Mouse (Mus musculus) cerebellum, adult 2 months (tissue): Measurements from ENCODE around the gene Lsm4. TPM values are rescaled to one million over a fixed set of nuclear protein-coding genes. Genes with fewer than 3 reads are reported as not detected.

Experiments
- DNase-seq, 2 experiments: peaks; one replicate each; pipeline ENCODE4 v3.0.0; 2021
- H3K27ac ChIP-seq: fragments of 200-500 bp; 2 replicates; pipeline ENCODE4 v1.5.1; 2012; ENCODE audit warnings: low read length, control low read depth, inconsistent platforms; ENCODE audit not compliant: insufficient read depth
- H3K27me3 ChIP-seq: fragments of 200-500 bp; 2 replicates; pipeline ENCODE4 v1.6.1; 2012; ENCODE audit warnings: inconsistent platforms, mild to moderate bottlenecking, low read length, moderate library complexity; ENCODE audit not compliant: control insufficient read depth, insufficient read depth
- H3K4me1 ChIP-seq: fragments of 200-500 bp; 2 replicates; pipeline ENCODE4 v1.6.1; 2011; ENCODE audit warnings: low read length; ENCODE audit not compliant: control insufficient read depth, insufficient read depth
- H3K4me3 ChIP-seq: fragments of 200-500 bp; replicated peaks from 2 replicates; pipeline ENCODE3; 2011; ENCODE audit warnings: mild to moderate bottlenecking, low read depth, low read length, control low read depth; ENCODE audit not compliant: insufficient read depth
- CTCF ChIP-seq: fragments of 200-500 bp; IDR thresholded peaks from 2 replicates; pipeline ENCODE4 v1.5.1; 2011; ENCODE audit warnings: low read depth, mild to moderate bottlenecking, control low read depth, low read length, moderate library complexity, borderline replicate concordance; ENCODE audit not compliant: insufficient read depth
- POLR2A ChIP-seq: fragments of 200-500 bp; IDR thresholded peaks from 2 replicates; pipeline ENCODE4 v1.6.1; 2011; ENCODE audit warnings: low read length, control low read depth, borderline replicate concordance; ENCODE audit not compliant: insufficient read depth
- WGBS: fragments of 180-500 bp; shearing (Covaris S2); methylation state at CpG from one replicate; pipeline ENCODE4 v1.1.7; 2018; 5-methylcytosine and 5-hydroxymethylcytosine counted together
- polyA plus RNA-seq: library from polyadenylated mRNA; depleted of rRNA; stranded (reverse); fragments of >200 nt; gene quantifications from 2 replicates; pipeline ENCODE4 v1.2.3, GENCODE M21; 2012

Lsm4 gene
- polyA plus RNA-seq, 1 experiment: 117 TPM

- no peak overlapping the region for H3K4me3 ChIP-seq
- H3K27me3 ChIP-seq: no peaks in the 10 kb centered on the region
- no peak overlapping the region for H3K27ac ChIP-seq
- TF ChIP-seq CTCF: no peak
- TF ChIP-seq POLR2A: no peak
- 58% methylated on average over 2 of the region's 2 CpGs for WGBS
- DNase-seq: no peak
- no peaks in the 10 kb centered on the region for H3K4me1 ChIP-seq
Measured at GRCm38 (mm10) chr8:70655469-70655868, 17.6 kb upstream of the Lsm4 start.

GRCm38 (mm10) chr8:70656193-70656790 lies 16.8 kb upstream of the Lsm4 start:
- DNase-seq: no peak
- Histone ChIP-seq H3K27me3 (no peaks in the 10 kb centered on the region), H3K4me3 (no peak overlapping the region), H3K27ac (no peak overlapping the region), H3K4me1 (no peaks in the 10 kb centered on the region)
- TF ChIP-seq POLR2A (no peak), CTCF (no peak)
- WGBS: 41% methylated on average over 13 of the region's 13 CpGs

- DNase-seq: no peak
- WGBS: 93% methylated on average over 3 of the region's 3 CpGs
- no peak overlapping the region for H3K4me3 ChIP-seq
- H3K27me3 ChIP-seq: no peaks in the 10 kb centered on the region
- TF ChIP-seq POLR2A: no peak
- TF ChIP-seq CTCF: no peak
- no peak overlapping the region for H3K27ac ChIP-seq
- no peaks in the 10 kb centered on the region for H3K4me1 ChIP-seq
Measured at GRCm38 (mm10) chr8:70657214-70657613, 15.8 kb upstream of the Lsm4 start.

GRCm38 (mm10) chr8:70657739-70658138 lies 15.3 kb upstream of the Lsm4 start:
- H3K4me3 ChIP-seq: no peak overlapping the region
- no peaks in the 10 kb centered on the region for H3K4me1 ChIP-seq
- no peak for DNase-seq
- no peak overlapping the region for H3K27ac ChIP-seq
- TF ChIP-seq POLR2A: no peak
- no peak for TF ChIP-seq CTCF
- 54% methylated on average over 2 of the region's 2 CpGs for WGBS
- H3K27me3 ChIP-seq: no peaks in the 10 kb centered on the region

GRCm38 (mm10) chr8:70658897-70659603 lies 14.0 kb upstream of the Lsm4 start:
- WGBS: 2% methylated on average over 31 of the region's 31 CpGs
- TF ChIP-seq CTCF (no peak), POLR2A (no peak)
- H3K27ac ChIP-seq: no peak overlapping the region

GRCm38 (mm10) chr8:70659604-70660272 lies 13.3 kb upstream of the Lsm4 start:
- 2% methylated on average over 44 of the region's 44 CpGs for WGBS
- TF ChIP-seq CTCF (no peak), POLR2A (no peak)
- no peaks in the 10 kb centered on the region for H3K4me1 ChIP-seq
- H3K4me3 ChIP-seq: peak overlapping the region; percentile 81
- H3K27me3 ChIP-seq: no peaks in the 10 kb centered on the region
- H3K27ac ChIP-seq: no peak overlapping the region
- DNase-seq: peak; percentile 64 to 65

More at GRCm38 (mm10) chr8:70658897-70659603, 14.0 kb upstream of the Lsm4 start:
- DNase-seq: no peak
- peak overlapping the region; percentile 81 for H3K4me3 ChIP-seq
- no peaks in the 10 kb centered on the region for H3K27me3 ChIP-seq
- H3K4me1 ChIP-seq: no peaks in the 10 kb centered on the region

- no peaks in the 10 kb centered on the region for H3K27me3 ChIP-seq
- no peak for TF ChIP-seq POLR2A
- no peak for TF ChIP-seq CTCF
- peak within 1 kb of the TSS; percentile 81 for H3K4me3 ChIP-seq
- H3K4me1 ChIP-seq: no peaks in the 10 kb centered on the region
- DNase-seq: no peak
- 12% methylated on average over 14 of the region's 14 CpGs for WGBS
- H3K27ac ChIP-seq: no peak within 1 kb of the TSS
Measured at GRCm38 (mm10) chr8:70660273-70660725, 12.7 kb upstream of the Lsm4 start, which contains the start of gene Pgpep1. TSS of gene Pgpep1 (minus strand) at chr8:70660388.
